ENCODE assay signal across 8 mouse cellular contexts in genomic region chr14:50943932-50944667, GRCm38 (mm10). TPM values are rescaled to one million over a fixed set of nuclear protein-coding genes. Genes with fewer than 3 reads are reported as not detected.
A peak's percentile ranks its signal among the peaks of the same experiment; 100 is the strongest.
DNase-seq lines count a peak whose midpoint lies in the region; ATAC-seq lines count a peak whose summit lies in the region.

TSS of gene Gm49342 (plus strand) at chr14:50944517.

- peak within 1 kb of the TSS; percentile 57 for H3K9ac ChIP-seq in heart, embryonic 14.5 days (ENCODE audit: low read length)
- H3K9ac ChIP-seq in liver, embryonic 13.5 days, result peak within 1 kb of the TSS; percentile 85
- H3K9ac ChIP-seq in stomach, embryonic 16.5 days (ENCODE audit: low read length), result peak within 1 kb of the TSS; percentile 72

- no peaks in the 10 kb centered on the region for H3K36me3 ChIP-seq in heart, embryonic 14.5 days (ENCODE audit: control insufficient read depth, insufficient read depth, low read length)
- H3K36me3 ChIP-seq in liver, embryonic 13.5 days, result peaks cover 14% of the 10 kb centered on the region
- H3K36me3 ChIP-seq in stomach, embryonic 16.5 days (ENCODE audit: control insufficient read depth, insufficient read depth, low read length), result no peaks in the 10 kb centered on the region

- 12% methylated on average over 31 of the region's 31 CpGs for WGBS in heart, embryonic 14.5 days
- 7% methylated on average over 31 of the region's 31 CpGs for WGBS in liver, embryonic 13.5 days (ENCODE audit: insufficient replicate concordance)
- 9% methylated on average over 31 of the region's 31 CpGs for WGBS in stomach, embryonic 16.5 days

- peak within 1 kb of the TSS; percentile 70 for H3K4me3 ChIP-seq in brown adipose tissue, adult 24 weeks (ENCODE audit: insufficient read depth, low read depth, low read length)
- peak within 1 kb of the TSS; percentile 46 to 55 for H3K4me3 ChIP-seq in heart, embryonic 14.5 days (ENCODE audit: control insufficient read depth in 1 of 2, insufficient read depth in 1 of 2, low read depth in 1 of 2, low read length in 2 of 2)
- peak within 1 kb of the TSS; percentile 78 for H3K4me3 ChIP-seq in liver, embryonic 13.5 days (replicated peaks)
- peak within 1 kb of the TSS; percentile 60 for H3K4me3 ChIP-seq in stomach, embryonic 16.5 days (replicated peaks; ENCODE audit: low read length)

- H3K4me1 ChIP-seq in brown adipose tissue, adult 24 weeks (ENCODE audit: control insufficient read depth, insufficient read depth, insufficient read length, low read length), result no peaks in the 10 kb centered on the region
- peaks cover 4% of the 10 kb centered on the region in 2 experiments; a peak in 2 of 4 replicates for H3K4me1 ChIP-seq in heart, embryonic 14.5 days (ENCODE audit: control insufficient read depth in 2 of 2, insufficient read depth in 2 of 2, low read length in 2 of 2)
- peaks cover 25% of the 10 kb centered on the region for H3K4me1 ChIP-seq in liver, embryonic 13.5 days (replicated peaks)
- H3K4me1 ChIP-seq in stomach, embryonic 16.5 days (ENCODE audit: control insufficient read depth, insufficient read depth, low read length), result no peaks in the 10 kb centered on the region

- DNase-seq in CD4-positive helper T cell, adult 2 months (ENCODE audit: low read depth, low spot score), result peak; percentile 90
- peak; percentile 93 for DNase-seq in fibroblast of lung, adult 2 months (ENCODE audit: low read depth)
- peak; percentile 95 for DNase-seq in kidney, postnatal 14 days
- DNase-seq in liver, embryonic 13.5 days, result peak; percentile 91
- DNase-seq in neural tube, embryonic 10.5 days (ENCODE audit: extremely low spot score, low spot score), result peak; percentile 96

- H3K27ac ChIP-seq in brown adipose tissue, adult 24 weeks (replicated peaks; ENCODE audit: low read depth, low read length), result peak within 1 kb of the TSS; percentile 81
- peak within 1 kb of the TSS; percentile 88 for H3K27ac ChIP-seq in heart, embryonic 14.5 days (replicated peaks in 1 of 2; ENCODE audit: control insufficient read depth in 1 of 2, insufficient read depth in 1 of 2, low read depth in 2 of 2, low read length in 2 of 2)
- H3K27ac ChIP-seq in liver, embryonic 13.5 days, result peak within 1 kb of the TSS; percentile 91
- peak within 1 kb of the TSS; percentile 88 for H3K27ac ChIP-seq in stomach, embryonic 16.5 days (ENCODE audit: low read length)

- peak; percentile 99 for ATAC-seq in heart, embryonic 14.5 days (ENCODE audit: insufficient number of reproducible peaks, insufficient read depth, low FRiP score, low read depth)
- peak; percentile 97 for ATAC-seq in liver, embryonic 13.5 days (ENCODE audit: low read depth)
- peak; percentile 98 for ATAC-seq in stomach, embryonic 16.5 days (ENCODE audit: insufficient read depth, low FRiP score)

- no peaks in the 10 kb centered on the region for H3K27me3 ChIP-seq in heart, embryonic 14.5 days (ENCODE audit: control insufficient read depth, insufficient read depth, low read length)
- no peaks in the 10 kb centered on the region for H3K27me3 ChIP-seq in liver, embryonic 13.5 days
- H3K27me3 ChIP-seq in stomach, embryonic 16.5 days (ENCODE audit: control insufficient read depth, insufficient read depth, low read length), result no peaks in the 10 kb centered on the region

- H3K4me2 ChIP-seq in heart, embryonic 14.5 days (ENCODE audit: low read length), result peak within 1 kb of the TSS; percentile 64
- H3K4me2 ChIP-seq in liver, embryonic 13.5 days, result peak within 1 kb of the TSS; percentile 84
- H3K4me2 ChIP-seq in stomach, embryonic 16.5 days (ENCODE audit: low read depth, low read length), result peak within 1 kb of the TSS; percentile 69

- H3K9me3 ChIP-seq in heart, embryonic 14.5 days (ENCODE audit: control insufficient read depth, low read length), result no peaks in the 10 kb centered on the region
- H3K9me3 ChIP-seq in liver, embryonic 13.5 days (replicated peaks), result no peaks in the 10 kb centered on the region
- H3K9me3 ChIP-seq in stomach, embryonic 16.5 days (replicated peaks; ENCODE audit: control insufficient read depth, low read length), result no peaks in the 10 kb centered on the region

RNA-seq across cellular contexts. Expression of gene Gm49342, which starts in this region (rescaled TPM):
- polyA plus RNA-seq in brown adipose tissue, adult 24 weeks (2012; ENCODE audit: insufficient read depth, insufficient read length, missing spikeins), result 11.9 and 19.3 TPM in 2 replicates
- polyA plus RNA-seq in heart, embryonic 14.5 days (2014; fragmentation: Nextera tagmentation; extraction: Ambion mirVana), result not detected in 2 replicates
- polyA plus RNA-seq in liver, embryonic 13.5 days (2015; fragmentation: Nextera tagmentation; extraction: Ambion mirVana), result not detected in 2 replicates
- polyA plus RNA-seq in stomach, embryonic 16.5 days (2015; fragmentation: Nextera tagmentation; extraction: Ambion mirVana), result not detected in 2 replicates

Comparison
In these comparisons a context has a peak if more than half of its experiments do, and no peak if none do; other contexts are left out.
1. Peak in every context shown above with its lines: DNase-seq, ATAC-seq, H3K4me3 ChIP-seq and H3K27ac ChIP-seq.
2. RNA of gene Gm49342 (polyA plus RNA-seq): 11.9 to 19.3 TPM in brown adipose tissue, adult 24 weeks; not detected in heart, embryonic 14.5 days, not detected in liver, embryonic 13.5 days and not detected in stomach, embryonic 16.5 days; every median in the first group is over 10 times any median in the second.
3. Peak in ATAC-seq, H3K4me3 ChIP-seq, H3K27ac ChIP-seq, H3K9ac ChIP-seq and H3K4me2 ChIP-seq in heart, embryonic 14.5 days; RNA of the gene not detected or under 1 TPM.
4. Peak in DNase-seq, ATAC-seq, H3K4me3 ChIP-seq, H3K27ac ChIP-seq, H3K9ac ChIP-seq and H3K4me2 ChIP-seq in liver, embryonic 13.5 days; RNA of the gene not detected or under 1 TPM.
5. Peak in ATAC-seq, H3K4me3 ChIP-seq, H3K27ac ChIP-seq, H3K9ac ChIP-seq and H3K4me2 ChIP-seq in stomach, embryonic 16.5 days; RNA of the gene not detected or under 1 TPM.